Mouse (Mus musculus) C2C12 (cell line): ENCODE measurements around the gene Cdh18.

Experiments
- CEBPB ChIP-seq: IDR thresholded peaks from one replicate; pipeline ENCODE4 v1.6.1; 2011; ENCODE audit warnings: low read depth, mild to moderate bottlenecking, control low read depth, moderate library complexity
- CTCF ChIP-seq: IDR thresholded peaks from one replicate; pipeline ENCODE4 v1.5.1; 2011; ENCODE audit not compliant: control insufficient read depth, insufficient read depth, insufficient read length
- FOSL1 ChIP-seq: IDR thresholded peaks from one replicate; pipeline ENCODE4 v1.8.0; 2011; ENCODE audit warnings: mild to moderate bottlenecking, low read length; ENCODE audit not compliant: poor library complexity, insufficient read depth, severe bottlenecking
- MAX ChIP-seq: IDR thresholded peaks from one replicate; pipeline ENCODE4 v1.6.1; 2011; ENCODE audit warnings: mild to moderate bottlenecking, control low read depth
- MYOD1 ChIP-seq: IDR thresholded peaks from one replicate; pipeline ENCODE4 v1.6.1; 2011; ENCODE audit warnings: low read depth; ENCODE audit not compliant: control insufficient read depth, insufficient read length
- MYOG ChIP-seq: IDR thresholded peaks from one replicate; pipeline ENCODE4 v1.6.1; 2011; ENCODE audit not compliant: control insufficient read depth, insufficient read length; ENCODE audit errors: extremely low read depth
- USF1 ChIP-seq: IDR thresholded peaks from one replicate; pipeline ENCODE4 v1.6.1; 2011; ENCODE audit warnings: low read depth, mild to moderate bottlenecking, control low read depth, moderate library complexity

DNA sequence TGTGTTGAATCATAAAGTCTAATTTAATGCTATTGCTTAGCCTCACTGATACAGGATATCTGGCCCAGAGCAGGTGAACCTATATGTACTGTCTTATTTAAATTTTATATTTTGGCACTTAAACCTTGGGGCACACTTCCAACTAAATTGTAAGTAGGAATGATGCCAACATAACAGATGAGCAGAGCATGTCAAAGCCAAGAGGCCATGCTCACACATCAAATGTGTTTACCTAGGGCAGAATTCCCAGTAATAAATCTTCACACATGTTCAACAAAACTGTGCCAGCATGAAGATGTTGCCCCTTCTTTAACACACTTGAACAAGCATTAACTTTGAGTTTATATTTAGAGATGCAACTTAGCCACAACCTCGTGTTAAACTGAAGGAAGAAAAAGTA is 177.8 kb downstream of the Cdh18 start:
- no peak for TF ChIP-seq CTCF
- no peak for TF ChIP-seq MAX
- TF ChIP-seq MYOG = no peak
- no peak for TF ChIP-seq USF1
- TF ChIP-seq CEBPB = no peak
- peak; percentile 25 for TF ChIP-seq MYOD1
- no peak for TF ChIP-seq FOSL1
